Mouse (Mus musculus) ES-Bruce4 (cell line): ENCODE results near the gene A030005K14Rik. TPM values are rescaled to one million over a fixed set of nuclear protein-coding genes. Genes with fewer than 3 reads are reported as not detected.

Source experiments
- H3K27ac ChIP-seq: 2 replicates; pipeline ENCODE4 v1.5.1; 2012; ENCODE audit warnings: low read length, inconsistent platforms; ENCODE audit not compliant: insufficient read depth
- H3K27me3 ChIP-seq: 2 replicates; pipeline ENCODE4 v1.6.1; 2012; ENCODE audit warnings: mild to moderate bottlenecking, low read length, inconsistent platforms; ENCODE audit not compliant: control insufficient read depth, poor library complexity, insufficient read depth, severe bottlenecking
- H3K36me3 ChIP-seq: 2 replicates; pipeline ENCODE4 v1.6.1; 2012; ENCODE audit warnings: inconsistent platforms, mild to moderate bottlenecking, low read length, moderate library complexity; ENCODE audit not compliant: control insufficient read depth, poor library complexity, insufficient read depth, severe bottlenecking
- H3K4me1 ChIP-seq: one replicate; pipeline ENCODE4 v1.8.1; 2011; ENCODE audit warnings: low read length; ENCODE audit not compliant: control insufficient read depth, insufficient read depth
- H3K4me3 ChIP-seq: 2 replicates; pipeline ENCODE4 v1.5.1; 2011; ENCODE audit warnings: low read depth, mild to moderate bottlenecking, low read length
- H3K9ac ChIP-seq: 2 replicates; pipeline ENCODE4 v1.6.1; 2012; ENCODE audit warnings: low read depth, mild to moderate bottlenecking, inconsistent platforms; ENCODE audit not compliant: poor library complexity, severe bottlenecking
- H3K9me3 ChIP-seq: replicated peaks from 2 replicates; pipeline ENCODE4 v1.6.1; 2012; ENCODE audit warnings: mild to moderate bottlenecking, low read length, inconsistent platforms; ENCODE audit not compliant: control insufficient read depth, poor library complexity, insufficient read depth, severe bottlenecking
- CTCF ChIP-seq: IDR thresholded peaks from one replicate; pipeline ENCODE4 v1.8.1; 2011; ENCODE audit warnings: low read depth, low read length
- EP300 ChIP-seq: IDR thresholded peaks from 2 replicates; pipeline ENCODE4 v1.6.1; 2011; ENCODE audit warnings: low read depth, low read length; ENCODE audit not compliant: insufficient read depth
- POLR2A ChIP-seq: IDR thresholded peaks from one replicate; pipeline ENCODE4 v1.8.1; 2011; ENCODE audit warnings: low read length; ENCODE audit not compliant: insufficient read depth
- polyA plus RNA-seq: library from polyadenylated mRNA; stranded (reverse); fragments of >200 nt; gene quantifications from 2 replicates; pipeline ENCODE4 v1.2.4, GENCODE M21; 2011; ENCODE audit warnings: low read depth; ENCODE audit not compliant: missing spikeins, insufficient read depth, insufficient read length

A030005K14Rik gene
- polyA plus RNA-seq, 1 experiment = not detected

- Histone ChIP-seq H3K4me1 (no peaks in the 10 kb centered on the region), H3K36me3 (no peaks in the 10 kb centered on the region), H3K27me3 (peaks cover 1% of the 10 kb centered on the region; the same call in 1 of the 2 replicates), H3K27ac (no peak overlapping the region), H3K9ac (no peak overlapping the region), H3K4me3 (no peak overlapping the region), H3K9me3 (no peaks in the 10 kb centered on the region)
- no peak for TF ChIP-seq POLR2A
- TF ChIP-seq CTCF = no peak
- TF ChIP-seq EP300 = no peak
Measured at GRCm38 (mm10) chr1:83096935-83097334, 37.8 kb upstream of the A030005K14Rik start.

GRCm38 (mm10) chr1:83091268-83091667 is 32.1 kb upstream of the A030005K14Rik start:
- Histone ChIP-seq H3K4me3 (no peak overlapping the region), H3K4me1 (no peaks in the 10 kb centered on the region), H3K9ac (no peak overlapping the region), H3K36me3 (no peaks in the 10 kb centered on the region), H3K27ac (no peak overlapping the region), H3K27me3 (peaks cover 1% of the 10 kb centered on the region; the same call in 1 of the 2 replicates), H3K9me3 (no peaks in the 10 kb centered on the region)
- TF ChIP-seq CTCF (no peak), POLR2A (no peak), EP300 (no peak)

- Histone ChIP-seq H3K4me1 (no peaks in the 10 kb centered on the region), H3K27ac (no peak overlapping the region), H3K9me3 (no peaks in the 10 kb centered on the region), H3K4me3 (no peak overlapping the region), H3K36me3 (no peaks in the 10 kb centered on the region), H3K9ac (no peak overlapping the region), H3K27me3 (no peaks in the 10 kb centered on the region; the same call in 1 of the 2 replicates)
- TF ChIP-seq POLR2A (no peak), CTCF (no peak), EP300 (no peak)
Measured at GRCm38 (mm10) chr1:83084790-83085189, 25.6 kb upstream of the A030005K14Rik start.

- H3K4me1 ChIP-seq = no peaks in the 10 kb centered on the region
- H3K4me3 ChIP-seq = no peak overlapping the region
- no peaks in the 10 kb centered on the region for H3K36me3 ChIP-seq
- no peaks in the 10 kb centered on the region for H3K9me3 ChIP-seq
- TF ChIP-seq CTCF = no peak
- no peak for TF ChIP-seq EP300
- TF ChIP-seq POLR2A = no peak
- no peak overlapping the region for H3K9ac ChIP-seq
- H3K27me3 ChIP-seq = no peaks in the 10 kb centered on the region
- H3K27ac ChIP-seq = no peak overlapping the region
Measured at GRCm38 (mm10) chr1:83077016-83077415, 17.8 kb upstream of the A030005K14Rik start.

- Histone ChIP-seq H3K9ac (no peak overlapping the region), H3K4me3 (no peak overlapping the region), H3K27me3 (no peaks in the 10 kb centered on the region), H3K27ac (no peak overlapping the region), H3K36me3 (no peaks in the 10 kb centered on the region), H3K9me3 (no peaks in the 10 kb centered on the region), H3K4me1 (no peaks in the 10 kb centered on the region)
- no peak for TF ChIP-seq EP300
- peak; percentile 4 for TF ChIP-seq CTCF
Measured at GRCm38 (mm10) chr1:83076190-83076917, 17.2 kb upstream of the A030005K14Rik start.

- H3K9ac ChIP-seq = no peak overlapping the region
- H3K4me1 ChIP-seq = no peaks in the 10 kb centered on the region
- H3K27me3 ChIP-seq = no peaks in the 10 kb centered on the region
- TF ChIP-seq EP300 (no peak), CTCF (no peak)
- no peak overlapping the region for H3K4me3 ChIP-seq
- no peaks in the 10 kb centered on the region for H3K36me3 ChIP-seq
- no peak overlapping the region for H3K27ac ChIP-seq
- H3K9me3 ChIP-seq = no peaks in the 10 kb centered on the region
Measured at GRCm38 (mm10) chr1:83075526-83076189, 16.5 kb upstream of the A030005K14Rik start.
